Mouse (Mus musculus) liver, embryonic 14.5 days (tissue): ENCODE measurements around the gene Ubox5.

Experiments
- CTCF ChIP-seq: IDR thresholded peaks from 2 replicates; pipeline ENCODE4 v1.5.1; 2016; ENCODE audit warnings: antibody characterized with exemption, low read depth, control low read depth
- EP300 ChIP-seq: IDR thresholded peaks from 2 replicates; pipeline ENCODE4 v1.6.1; 2016; ENCODE audit warnings: antibody characterized with exemption, low read depth

DNA sequence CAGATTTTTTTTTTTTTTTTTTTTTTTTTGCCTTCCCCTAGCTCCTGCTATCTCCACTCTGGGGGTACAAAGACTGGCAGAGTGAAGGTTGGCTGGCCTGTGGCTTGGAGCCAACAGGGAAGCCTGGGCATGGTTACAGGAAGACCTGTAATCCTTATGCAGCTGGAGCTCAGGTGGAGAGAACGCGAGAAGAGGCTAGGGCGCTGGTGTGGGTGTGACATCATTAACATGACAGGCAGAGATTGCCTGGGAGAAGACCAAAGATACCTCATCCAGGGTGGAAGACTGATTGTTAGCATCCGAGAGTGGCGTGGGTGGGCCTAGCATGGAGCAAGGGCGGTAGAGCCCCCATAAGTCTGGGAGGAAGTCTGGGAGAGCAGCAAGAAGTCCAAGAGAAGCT lies 9.4 kb upstream of the Ubox5 start:
- no peak for TF ChIP-seq EP300
- TF ChIP-seq CTCF = no peak
